Mouse (Mus musculus) liver, embryonic 11.5 days (tissue): ENCODE data around the gene Mpped1. TPM values are rescaled to one million over a fixed set of nuclear protein-coding genes. Genes with fewer than 3 reads are reported as not detected.

Source experiments
- ATAC-seq: fragments of 200-750 bp; cut with Nextera tagmentation; replicated peaks from 2 replicates; pipeline ENCODE4 v1.8.0; 2017; ENCODE audit warnings: moderate number of reproducible peaks, mild to moderate bottlenecking, moderate TSS enrichment, moderate library complexity; ENCODE audit not compliant: low FRiP score
- DNase-seq: peaks from one replicate; pipeline ENCODE4 v3.0.0-alpha.2; 2017; ENCODE audit warnings: low spot score
- H3K27ac ChIP-seq: fragments of 300-500 bp; sonication (generic); 2 replicates; pipeline ENCODE4 v1.5.1; 2014; ENCODE audit warnings: mild to moderate bottlenecking, low read depth, low read length, control low read depth
- H3K27me3 ChIP-seq: fragments of 300-500 bp; sonication (generic); replicated peaks from 2 replicates; pipeline ENCODE4 v1.6.1; 2014; ENCODE audit warnings: low read length, mixed read lengths; ENCODE audit not compliant: control insufficient read depth, insufficient read depth
- H3K36me3 ChIP-seq: fragments of 300-500 bp; sonication (generic); 2 replicates; pipeline ENCODE4 v1.6.1; 2014; ENCODE audit warnings: mild to moderate bottlenecking, low read length, moderate library complexity, mixed read lengths; ENCODE audit not compliant: control insufficient read depth, insufficient read depth
- H3K4me1 ChIP-seq: fragments of 300-500 bp; sonication (generic); replicated peaks from 2 replicates; pipeline ENCODE4 v1.6.1; 2014; ENCODE audit warnings: low read length, mixed read lengths; ENCODE audit not compliant: control insufficient read depth, insufficient read depth
- H3K4me2 ChIP-seq: fragments of 300-500 bp; sonication (generic); 2 replicates; pipeline ENCODE4 v1.6.1; 2014; ENCODE audit warnings: mild to moderate bottlenecking, control low read depth, moderate library complexity
- H3K4me3 ChIP-seq: fragments of 300-500 bp; sonication (generic); 2 replicates; pipeline ENCODE4 v1.5.1; 2014; ENCODE audit warnings: low read depth, low read length, control low read depth
- H3K9ac ChIP-seq: fragments of 300-500 bp; sonication (generic); 2 replicates; pipeline ENCODE4 v1.6.1; 2014; ENCODE audit warnings: low read depth, low read length, control low read depth
- H3K9me3 ChIP-seq: fragments of 300-500 bp; sonication (generic); 2 replicates; pipeline ENCODE4 v1.6.1; 2016; ENCODE audit warnings: low read length, inconsistent platforms, mixed read lengths; ENCODE audit not compliant: control insufficient read depth
- WGBS: fragments of 180-500 bp; shearing (Covaris S2); extraction: QIAGEN DNeasy Blood & Tissue Kit; methylation state at CpG from one replicate; pipeline ENCODE4 v1.1.7; 2014; 5-methylcytosine and 5-hydroxymethylcytosine counted together
- polyA plus RNA-seq: library from polyadenylated mRNA; unstranded; fragments of >200 nt; fragmentation: Nextera tagmentation; extraction: Ambion mirVana; gene quantifications from 2 replicates; pipeline ENCODE4 v1.2.1, GENCODE M21; 2014

Mpped1 gene
- 0.18 and 0.29 TPM in 2 replicates for polyA plus RNA-seq

DNA sequence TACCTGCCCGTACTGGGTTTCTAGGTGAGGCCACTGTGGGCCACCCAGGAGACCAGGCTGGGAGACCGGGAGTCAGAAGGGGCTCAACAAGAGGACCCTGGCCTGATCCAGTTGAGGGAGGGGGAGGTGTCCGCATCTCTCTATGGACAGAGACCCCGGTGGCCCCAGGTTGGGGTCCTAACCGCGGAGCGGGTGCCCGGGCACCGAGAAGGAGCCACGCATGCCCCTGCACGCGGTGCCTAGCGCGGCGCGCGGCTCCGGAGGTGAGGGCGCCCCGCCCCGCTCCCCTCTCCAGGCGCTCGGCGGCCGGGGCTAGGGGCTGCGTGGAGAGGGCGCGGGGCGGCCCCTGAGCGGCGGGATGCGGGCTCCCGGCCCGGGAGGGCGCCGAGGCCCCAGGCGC, at the start of gene Mpped1:
Gene Mpped1 (plus strand): TSS at position 81 of the 400 bp plus-strand sequence.
- DNase-seq (no peak), ATAC-seq (no peak)
- Histone ChIP-seq H3K4me2 (peak within 1 kb of the TSS; percentile 57), H3K4me1 (no peaks in the 10 kb centered on the region), H3K36me3 (no peaks in the 10 kb centered on the region), H3K9ac (no peak within 1 kb of the TSS), H3K27me3 (peaks cover 57% of the 10 kb centered on the region), H3K4me3 (peak within 1 kb of the TSS; percentile 48), H3K9me3 (no peaks in the 10 kb centered on the region), H3K27ac (no peak within 1 kb of the TSS)
- 5% methylated on average over 27 of the region's 37 CpGs for WGBS

- H3K27me3 ChIP-seq: no peaks in the 10 kb centered on the region
- H3K9ac ChIP-seq: no peak overlapping the region
- H3K9me3 ChIP-seq: no peaks in the 10 kb centered on the region
- ATAC-seq (no peak), DNase-seq (no peak)
- 45% methylated on average over 21 of the region's 21 CpGs for WGBS
- H3K27ac ChIP-seq: no peak overlapping the region
- H3K4me1 ChIP-seq: no peaks in the 10 kb centered on the region
- no peaks in the 10 kb centered on the region for H3K36me3 ChIP-seq
- no peak overlapping the region for H3K4me3 ChIP-seq
- no peak overlapping the region for H3K4me2 ChIP-seq
These were observed 38.4 kb upstream of the Mpped1 start for GRCm38 (mm10) chr15:83740676-83741422.

- no peak for ATAC-seq
- WGBS: 76% methylated on average over 1 of the region's 1 CpGs
- no peaks in the 10 kb centered on the region for H3K4me1 ChIP-seq
- H3K9me3 ChIP-seq: no peaks in the 10 kb centered on the region
- no peaks in the 10 kb centered on the region for H3K36me3 ChIP-seq
- H3K9ac ChIP-seq: no peak overlapping the region
- no peak overlapping the region for H3K4me3 ChIP-seq
- no peak for DNase-seq
- H3K27ac ChIP-seq: no peak overlapping the region
- no peak overlapping the region for H3K4me2 ChIP-seq
- H3K27me3 ChIP-seq: no peaks in the 10 kb centered on the region
These were observed 37.2 kb upstream of the Mpped1 start for GRCm38 (mm10) chr15:83742018-83742417.

DNA sequence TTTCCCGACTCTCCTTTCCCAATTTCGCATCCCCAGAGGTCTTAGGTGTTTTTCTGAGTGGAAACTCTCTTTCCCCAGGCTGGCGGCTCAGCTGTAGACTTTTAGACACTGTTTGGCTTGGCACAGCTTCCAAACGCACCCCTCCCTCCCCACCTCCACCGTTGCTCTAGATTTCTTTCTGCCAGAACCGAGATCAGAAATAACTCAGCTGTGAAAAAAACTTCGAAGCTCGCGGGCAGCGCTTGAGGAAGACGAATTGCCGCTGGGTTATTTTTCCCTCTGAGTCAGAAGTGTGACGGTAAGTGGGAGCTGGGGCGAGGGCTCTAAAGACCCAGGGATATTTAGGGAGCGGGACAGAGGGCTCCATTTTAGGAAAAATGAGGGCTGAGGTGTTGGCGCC, 33.0 kb upstream of the Mpped1 start:
- WGBS: 65% methylated on average over 16 of the region's 16 CpGs
- DNase-seq: no peak
- no peak overlapping the region for H3K4me2 ChIP-seq

GRCm38 (mm10) chr15:83748986-83749385, 30.3 kb upstream of the Mpped1 start:
- DNase-seq: no peak
- Histone ChIP-seq H3K9me3 (no peaks in the 10 kb centered on the region), H3K4me1 (no peaks in the 10 kb centered on the region), H3K27me3 (no peaks in the 10 kb centered on the region), H3K9ac (no peak overlapping the region), H3K4me3 (no peak overlapping the region), H3K36me3 (no peaks in the 10 kb centered on the region), H3K27ac (no peak overlapping the region), H3K4me2 (no peak overlapping the region)
- ATAC-seq: no peak
- WGBS: 84% methylated on average over 6 of the region's 6 CpGs

More for the DNA sequence above, 33.0 kb upstream of the Mpped1 start:
- no peaks in the 10 kb centered on the region for H3K36me3 ChIP-seq
- no peak overlapping the region for H3K4me3 ChIP-seq
- H3K9ac ChIP-seq: no peak overlapping the region
- ATAC-seq: no peak
- H3K4me1 ChIP-seq: no peaks in the 10 kb centered on the region
- no peaks in the 10 kb centered on the region for H3K9me3 ChIP-seq
- no peak overlapping the region for H3K27ac ChIP-seq
- no peaks in the 10 kb centered on the region for H3K27me3 ChIP-seq

- Histone ChIP-seq H3K27me3 (no peaks in the 10 kb centered on the region), H3K27ac (no peak overlapping the region), H3K36me3 (no peaks in the 10 kb centered on the region), H3K4me3 (no peak overlapping the region), H3K9me3 (0 out of 2 replicates have a peak, but pooled peaks cover under 1% of the 10 kb centered on the region), H3K9ac (no peak overlapping the region), H3K4me1 (no peaks in the 10 kb centered on the region), H3K4me2 (no peak overlapping the region)
- DNase-seq (no peak), ATAC-seq (no peak)
- WGBS: 69% methylated on average over 9 of the region's 9 CpGs
These were observed 29.8 kb upstream of the Mpped1 start for GRCm38 (mm10) chr15:83749436-83749835.

- H3K9ac ChIP-seq: no peak overlapping the region
- no peak overlapping the region for H3K4me2 ChIP-seq
- H3K27me3 ChIP-seq: no peaks in the 10 kb centered on the region
- ATAC-seq (no peak), DNase-seq (no peak)
- H3K9me3 ChIP-seq: 0 out of 2 replicates have a peak, but pooled peaks cover 2% of the 10 kb centered on the region
- 21% methylated on average over 9 of the region's 9 CpGs for WGBS
- H3K36me3 ChIP-seq: no peaks in the 10 kb centered on the region
- H3K4me3 ChIP-seq: no peak overlapping the region
- no peak overlapping the region for H3K27ac ChIP-seq
- H3K4me1 ChIP-seq: no peaks in the 10 kb centered on the region
These were observed 22.5 kb upstream of the Mpped1 start for GRCm38 (mm10) chr15:83756742-83757141.

DNA sequence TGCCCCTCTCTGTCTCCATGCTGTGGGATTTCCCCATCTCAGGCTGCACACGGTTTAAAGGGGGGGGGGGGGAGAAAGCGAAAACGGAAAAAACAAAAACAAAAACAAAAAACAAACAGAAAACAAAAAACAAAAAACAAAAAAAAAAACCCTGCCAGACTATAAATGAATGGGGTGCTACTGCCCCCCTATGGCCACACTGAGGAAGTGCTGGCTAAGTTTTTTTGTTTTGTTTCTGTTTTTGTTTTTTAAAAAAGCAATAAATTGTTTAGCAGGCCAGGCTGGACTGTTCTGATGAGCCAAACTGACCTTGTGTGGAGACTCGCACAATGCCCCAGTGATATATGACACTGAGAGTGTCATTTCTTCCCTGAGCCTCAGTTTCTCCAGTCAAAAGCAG, 20.3 kb upstream of the Mpped1 start:
- no peak overlapping the region for H3K9ac ChIP-seq
- H3K4me2 ChIP-seq: no peak overlapping the region
- H3K36me3 ChIP-seq: no peaks in the 10 kb centered on the region
- 0 out of 2 replicates have a peak, but pooled peaks cover 2% of the 10 kb centered on the region for H3K9me3 ChIP-seq
- no peak for ATAC-seq
- no peak for DNase-seq
- 12% methylated on average over 4 of the region's 4 CpGs for WGBS
- no peak overlapping the region for H3K27ac ChIP-seq
- no peak overlapping the region for H3K4me3 ChIP-seq
- no peaks in the 10 kb centered on the region for H3K4me1 ChIP-seq
- H3K27me3 ChIP-seq: no peaks in the 10 kb centered on the region

- 5% methylated on average over 10 of the region's 10 CpGs for WGBS
- Histone ChIP-seq H3K4me2 (no peak overlapping the region), H3K9me3 (no peaks in the 10 kb centered on the region), H3K4me1 (no peaks in the 10 kb centered on the region), H3K27ac (no peak overlapping the region), H3K4me3 (no peak overlapping the region), H3K36me3 (no peaks in the 10 kb centered on the region), H3K27me3 (no peaks in the 10 kb centered on the region), H3K9ac (no peak overlapping the region)
- DNase-seq (peak; percentile 40), ATAC-seq (no peak)
These were observed 18.6 kb upstream of the Mpped1 start for GRCm38 (mm10) chr15:83760683-83761082.
